Comparison of ENCODE assay signal across 9 mouse cellular contexts in genomic region chr5:107521386-107521785, GRCm38 (mm10).
"Had no signal": no experiment of that assay in that cellular context is flagged by ENCODE, and none has a peak within 500 bp of the region (broad histone marks: within the 10 kb centered on the region; RNA-seq: fewer than 3 reads in every experiment).

No protein-coding gene starts in this region.

- H3K4me3 ChIP-seq: kidney, embryonic 15.5 days; lung, embryonic 15.5 days; midbrain, embryonic 12.5 days; midbrain, embryonic 15.5 days; neural tube, embryonic 12.5 days; neural tube, embryonic 15.5 days had no signal

- DNase-seq: right cerebral cortex, postnatal 4 days; thymus, postnatal 25 days had no signal

- H3K36me3 ChIP-seq: kidney, embryonic 15.5 days; lung, embryonic 15.5 days; midbrain, embryonic 12.5 days; midbrain, embryonic 15.5 days; neural tube, embryonic 12.5 days; neural tube, embryonic 15.5 days had no signal

- H3K27ac ChIP-seq: kidney, embryonic 15.5 days; liver, embryonic 14.5 days; lung, embryonic 15.5 days; midbrain, embryonic 12.5 days; midbrain, embryonic 15.5 days; neural tube, embryonic 12.5 days; neural tube, embryonic 15.5 days had no signal

- H3K4me1 ChIP-seq: kidney, embryonic 15.5 days; lung, embryonic 15.5 days; midbrain, embryonic 12.5 days; midbrain, embryonic 15.5 days; neural tube, embryonic 12.5 days; neural tube, embryonic 15.5 days had no signal

- ATAC-seq: midbrain, embryonic 15.5 days had no signal
